Mouse (Mus musculus) frontal cortex, postnatal 10 days (tissue): ENCODE results near the gene Arglu1.
A peak's percentile ranks its signal among the peaks of the same experiment; 100 is the strongest.

Source experiments
- DNase-seq, 2 experiments: peaks; one replicate each; pipeline ENCODE4 v3.0.0; 2022; ENCODE audit warnings: low spot score in 2 of 2, mixed read lengths in 1 of 2

The Arglu1 gene

DNA sequence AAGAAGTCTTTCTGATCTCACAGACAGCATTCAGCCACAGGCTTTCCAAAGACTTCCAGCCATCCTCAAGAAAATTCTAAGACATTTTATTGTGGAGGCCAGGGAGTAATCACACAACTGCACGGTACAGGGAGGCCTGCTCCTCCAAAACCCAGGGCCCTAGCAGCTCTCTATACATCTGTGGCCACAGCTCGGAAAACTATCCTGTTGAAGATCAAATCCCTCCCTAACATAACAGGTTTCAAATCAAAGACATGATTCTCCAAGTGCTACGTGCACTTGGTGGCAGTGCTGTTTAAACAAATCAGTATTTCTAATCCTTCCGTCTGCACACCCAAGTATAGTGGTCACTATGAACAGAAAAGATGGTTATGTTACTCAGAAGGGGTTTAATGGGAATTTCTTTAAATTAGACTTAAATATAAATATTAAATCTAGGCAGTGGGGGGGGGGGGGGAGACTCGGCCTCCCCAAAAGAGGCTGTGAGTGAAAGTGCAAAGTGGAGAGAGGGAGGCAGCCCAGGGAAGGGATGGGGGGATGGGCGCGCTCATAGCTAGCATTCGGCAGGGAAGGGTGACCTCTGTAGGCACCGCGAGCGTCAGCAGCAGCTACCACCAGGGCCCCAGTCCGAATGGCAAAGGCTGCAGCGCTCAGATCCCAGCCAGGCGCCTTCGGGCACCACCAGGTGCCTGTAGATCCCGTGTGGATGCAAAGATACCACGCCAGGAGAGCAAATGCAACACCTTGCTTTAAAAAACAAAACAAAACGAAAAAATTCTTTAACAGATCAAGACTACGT lies 31.7 kb downstream of the Arglu1 start:
- peak; percentile 79 to 88 for DNase-seq

DNA sequence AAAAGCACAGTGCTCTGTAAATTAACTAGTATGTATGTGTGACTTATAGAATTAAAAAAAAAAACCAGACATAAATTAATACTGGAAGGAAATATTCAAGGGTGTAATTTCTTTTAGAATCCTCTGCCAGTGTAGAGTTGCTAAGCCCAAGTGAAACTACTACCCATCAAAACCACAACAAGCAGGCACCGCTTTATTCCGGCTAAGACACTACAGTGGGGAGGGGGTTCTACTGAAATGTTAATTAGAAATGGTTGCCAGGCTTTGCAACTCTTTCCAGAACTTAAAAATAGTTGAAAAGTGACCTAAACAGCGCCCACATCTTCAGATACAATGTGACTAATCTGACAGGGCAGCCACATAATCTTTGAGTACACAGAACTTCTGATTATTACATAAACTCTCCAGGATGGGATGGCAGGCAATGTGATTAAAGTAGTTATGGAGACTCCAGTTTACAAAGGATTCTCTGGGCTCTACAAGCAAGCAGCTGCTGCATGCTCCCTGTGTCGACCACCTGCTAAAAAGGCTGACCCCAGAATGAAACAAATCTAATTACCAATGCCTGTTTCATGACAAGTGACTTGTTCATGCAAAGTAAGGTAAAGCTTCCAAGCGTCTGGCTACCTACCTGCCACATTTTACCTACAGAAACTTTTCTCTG lies 32.5 kb downstream of the Arglu1 start:
- DNase-seq: no peak

DNA sequence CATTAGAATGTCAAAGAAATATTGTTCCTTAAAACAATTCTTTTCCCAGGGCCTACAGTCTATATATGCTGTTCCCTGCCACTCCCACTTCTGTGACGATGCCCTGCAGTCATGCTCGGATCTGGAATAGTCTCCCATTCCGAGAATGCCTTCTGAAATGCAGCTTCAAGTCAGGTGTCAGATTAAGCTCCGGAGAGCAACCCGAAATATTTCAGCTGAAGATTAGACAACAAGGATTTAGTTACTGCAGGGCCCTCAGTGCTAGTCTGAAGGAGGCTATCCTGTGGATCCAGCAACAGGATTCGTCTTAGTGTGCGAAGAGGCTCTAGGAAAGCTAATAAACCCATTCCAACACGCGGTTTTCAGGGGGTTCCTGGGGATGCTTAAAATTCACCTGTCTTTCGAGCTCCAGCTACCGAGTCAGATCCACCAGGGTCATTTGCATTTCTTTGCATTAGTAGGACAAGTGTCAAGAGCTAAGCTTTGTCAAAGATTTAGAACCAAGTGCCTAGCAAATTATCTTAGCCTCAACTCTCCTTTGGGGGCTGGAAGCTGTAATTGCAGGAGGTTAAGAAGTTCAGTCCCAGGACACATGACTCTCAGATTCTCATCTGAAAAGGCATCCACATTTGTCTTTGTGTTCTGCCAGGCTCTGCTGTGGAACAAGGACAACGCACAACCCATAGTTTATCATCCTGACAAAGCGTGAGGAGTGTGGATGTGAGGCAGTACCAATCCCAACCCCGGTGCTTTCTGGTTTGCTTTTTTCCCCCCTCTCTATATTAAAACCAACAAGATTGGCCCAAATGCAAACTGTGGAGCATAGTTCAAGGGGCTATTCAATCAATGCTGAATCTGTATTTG lies 33.5 kb downstream of the Arglu1 start:
- DNase-seq: no peak

DNA sequence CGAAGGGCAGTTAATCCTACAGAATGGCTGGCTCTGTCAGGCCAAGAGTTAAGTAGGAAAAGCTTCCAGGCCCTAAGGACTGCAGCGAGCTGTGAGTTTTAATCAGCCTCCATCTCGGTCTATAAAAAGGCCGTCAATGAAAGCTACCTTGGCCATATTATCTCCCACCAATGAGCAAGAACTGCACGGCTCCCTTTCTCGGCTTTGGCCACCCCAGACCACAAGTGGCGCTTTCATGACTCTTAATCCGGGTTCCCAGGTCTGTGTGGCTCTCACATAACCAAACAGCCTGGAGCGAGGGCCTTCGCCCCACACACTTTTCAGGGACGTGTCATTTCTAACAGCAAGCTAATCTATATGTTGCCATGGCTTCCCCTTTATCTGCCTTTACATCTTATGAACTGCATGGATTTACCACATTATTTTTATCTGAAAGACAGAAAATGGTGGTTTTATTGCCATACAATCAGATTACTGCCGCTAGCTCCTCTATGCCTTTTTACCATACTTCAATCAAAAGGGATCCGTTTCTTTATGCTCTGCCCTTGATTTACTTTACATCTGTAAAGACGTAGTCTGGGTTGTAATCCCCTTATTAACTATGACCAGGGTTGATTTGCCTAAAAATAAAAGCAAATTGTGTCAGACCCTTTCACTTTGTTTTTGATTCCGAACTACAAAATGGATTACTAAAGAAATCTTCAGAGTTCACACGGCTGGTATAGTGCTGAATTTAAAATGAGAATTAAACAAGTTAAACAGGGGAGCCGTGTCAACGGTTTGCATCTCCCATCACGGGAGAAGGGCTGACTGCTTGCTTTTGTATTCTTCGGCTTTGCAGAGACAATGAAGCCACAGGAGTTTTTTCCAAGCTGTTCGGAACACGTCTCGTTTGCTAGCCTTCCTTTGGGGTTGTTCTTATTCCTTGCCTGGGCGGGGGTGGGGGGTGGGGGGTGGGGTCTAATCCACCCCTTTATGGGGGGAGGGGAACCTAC lies 34.7 kb downstream of the Arglu1 start:
- DNase-seq: no peak

GRCm38 (mm10) chr8:8653906-8654489 lies 36.3 kb downstream of the Arglu1 start:
- no peak for DNase-seq

DNA sequence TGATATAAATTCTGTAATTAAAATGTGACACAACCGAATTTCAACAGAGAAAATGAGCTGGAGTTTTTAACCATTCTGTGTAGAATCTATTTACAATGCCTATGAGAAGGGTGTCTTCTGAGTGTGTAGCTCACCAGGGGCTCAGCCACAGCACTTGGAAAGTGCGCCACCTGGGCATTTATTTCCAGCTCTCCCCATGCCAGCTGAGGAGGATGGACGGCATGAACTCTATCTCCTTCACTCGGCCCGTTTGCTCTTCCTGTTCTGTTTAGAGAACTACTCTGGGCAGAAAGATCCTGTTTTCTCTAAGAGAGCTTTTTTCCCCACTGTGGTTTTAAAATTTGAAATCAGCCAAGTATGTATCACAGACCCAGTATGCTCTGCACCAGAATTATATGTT lies 37.0 kb downstream of the Arglu1 start:
- DNase-seq: no peak

- no peak for DNase-seq
These were observed 37.9 kb downstream of the Arglu1 start for GRCm38 (mm10) chr8:8652388-8652787.

- DNase-seq: peak; percentile 72 to 74
These were observed 40.4 kb downstream of the Arglu1 start for GRCm38 (mm10) chr8:8649944-8650343.

- DNase-seq: no peak
These were observed 40.8 kb downstream of the Arglu1 start for GRCm38 (mm10) chr8:8649536-8649935.

DNA sequence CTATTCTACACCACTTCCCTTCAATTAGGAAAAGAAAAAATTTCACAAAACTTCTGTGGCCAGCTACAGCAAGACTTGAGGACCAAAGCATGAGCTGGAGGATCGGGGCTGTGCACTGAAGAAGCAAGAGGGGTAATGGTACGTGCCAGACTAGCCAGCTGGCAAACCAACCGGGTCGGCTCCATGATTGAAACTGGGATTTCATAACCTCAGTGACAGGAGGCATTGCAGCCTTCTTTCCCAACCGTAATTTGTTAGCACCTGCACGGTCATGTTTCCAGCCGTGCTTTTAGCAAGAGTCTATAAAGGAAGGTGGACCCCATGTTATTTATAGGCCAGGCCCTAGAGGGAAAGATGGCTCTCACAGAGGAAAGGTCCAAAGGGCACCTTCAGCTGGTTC lies 41.6 kb downstream of the Arglu1 start:
- no peak for DNase-seq

- DNase-seq: no peak
These were observed 42.5 kb downstream of the Arglu1 start for GRCm38 (mm10) chr8:8647824-8648223.

- DNase-seq: no peak
These were observed 43.0 kb downstream of the Arglu1 start for GRCm38 (mm10) chr8:8647319-8647718.

GRCm38 (mm10) chr8:8644160-8644915 lies 46.0 kb downstream of the Arglu1 start:
- DNase-seq: no peak

DNA sequence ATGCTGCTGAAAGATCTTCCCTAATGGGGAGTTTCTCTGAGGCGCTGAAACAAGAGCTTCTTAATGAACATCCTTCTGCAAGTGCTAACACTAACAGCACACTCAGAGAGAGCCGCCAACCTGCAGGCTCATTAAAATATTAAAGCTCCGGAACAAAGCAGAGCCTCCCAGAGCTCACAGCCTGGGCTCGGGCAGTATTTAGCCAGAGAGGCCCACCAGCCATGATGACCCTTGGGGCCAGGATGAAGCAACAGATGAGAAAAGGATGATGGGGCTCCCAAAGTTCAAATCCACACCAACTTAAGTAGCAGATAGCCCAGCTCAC lies 50.1 kb downstream of the Arglu1 start:
- no peak for DNase-seq

- no peak for DNase-seq
These were observed 50.6 kb downstream of the Arglu1 start for GRCm38 (mm10) chr8:8639569-8640263.

DNA sequence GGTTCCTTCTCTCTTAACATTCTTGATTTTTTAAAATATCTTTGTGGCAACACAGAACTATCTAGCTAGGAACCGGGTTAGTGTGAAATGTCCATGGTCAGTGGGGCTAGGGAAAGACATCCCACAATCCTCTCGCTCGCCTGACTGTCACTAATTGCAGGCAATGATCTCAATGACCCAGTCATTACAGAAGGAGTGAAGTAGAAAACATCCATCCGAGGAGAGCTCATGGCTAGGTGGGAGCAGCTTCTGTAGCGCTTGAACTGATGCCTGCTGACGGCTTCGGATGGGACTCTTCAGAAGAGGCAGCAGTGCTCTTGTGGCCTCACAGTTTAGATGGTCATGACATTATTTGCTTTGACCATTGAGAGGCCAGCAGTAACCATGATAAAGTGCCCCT lies 58.9 kb downstream of the Arglu1 start:
- no peak for DNase-seq

GRCm38 (mm10) chr8:8624017-8624416 lies 66.3 kb downstream of the Arglu1 start:
- no peak for DNase-seq

DNA sequence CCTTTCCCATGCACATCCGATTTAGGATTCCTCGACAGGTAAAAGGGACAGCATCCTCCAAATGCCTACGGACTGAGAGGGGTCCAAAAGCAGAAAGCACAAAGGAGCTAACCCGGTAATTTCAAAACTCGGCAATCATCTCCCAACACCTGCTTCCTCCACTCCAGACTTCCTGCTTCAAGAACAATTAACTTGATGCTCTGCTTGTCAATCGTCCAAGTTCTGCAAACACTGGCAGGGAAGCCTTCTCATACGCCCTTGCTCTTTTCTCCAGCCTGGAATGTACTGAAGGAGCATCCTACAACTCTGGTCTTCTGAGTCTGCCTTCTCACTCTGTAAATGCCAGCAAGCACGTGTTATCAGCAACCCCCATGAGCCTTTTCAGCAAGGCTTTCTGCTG lies 66.8 kb downstream of the Arglu1 start:
- DNase-seq: no peak

GRCm38 (mm10) chr8:8622476-8622875 lies 67.8 kb downstream of the Arglu1 start:
- no peak for DNase-seq

DNA sequence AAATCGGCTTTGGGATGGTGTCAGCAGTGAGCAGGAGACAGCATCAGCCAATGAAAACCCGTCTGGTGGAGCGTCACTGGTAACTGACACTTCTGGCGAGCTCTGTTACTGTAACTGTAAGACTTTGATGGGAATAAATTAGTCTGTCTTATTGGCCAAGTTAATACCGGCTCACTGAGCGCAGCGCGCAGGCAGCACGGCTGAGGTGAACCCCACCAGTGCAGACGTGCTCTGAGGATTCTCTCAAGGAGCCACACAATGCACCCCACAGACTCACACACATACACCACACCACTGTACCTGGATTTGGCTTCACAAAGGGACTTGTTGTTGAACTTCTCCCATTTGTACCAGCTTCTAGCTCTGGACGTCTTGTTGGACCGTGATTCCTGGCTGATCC lies 68.3 kb downstream of the Arglu1 start:
- no peak for DNase-seq
